Mouse (Mus musculus) neural tube, embryonic 14.5 days (tissue): ENCODE measurements around the gene Ankrd44. TPM values are rescaled to one million over a fixed set of nuclear protein-coding genes. Genes with fewer than 3 reads are reported as not detected.

Experiments used
- ATAC-seq: fragments of 200-750 bp; cut with Nextera tagmentation; 2 replicates; pipeline ENCODE4 v1.8.0; 2017; ENCODE audit warnings: low read depth, mild to moderate bottlenecking, moderate TSS enrichment, moderate library complexity
- H3K27ac ChIP-seq: fragments of 300-500 bp; sonication (generic); 2 replicates; pipeline ENCODE4 v1.5.1; 2014; ENCODE audit warnings: low read depth, mild to moderate bottlenecking, control low read depth, low read length, moderate library complexity, mixed read lengths
- H3K27me3 ChIP-seq: fragments of 300-500 bp; sonication (generic); 2 replicates; pipeline ENCODE4 v1.6.1; 2014; ENCODE audit warnings: low read length; ENCODE audit not compliant: control insufficient read depth, insufficient read depth
- H3K36me3 ChIP-seq: fragments of 300-500 bp; sonication (generic); 2 replicates; pipeline ENCODE4 v1.6.1; 2014; ENCODE audit warnings: low read length, mixed read lengths; ENCODE audit not compliant: control insufficient read depth, insufficient read depth
- H3K4me1 ChIP-seq: fragments of 300-500 bp; sonication (generic); 2 replicates; pipeline ENCODE4 v1.6.1; 2014; ENCODE audit warnings: low read length; ENCODE audit not compliant: control insufficient read depth, insufficient read depth
- H3K4me2 ChIP-seq: fragments of 300-500 bp; sonication (generic); 2 replicates; pipeline ENCODE4 v1.6.1; 2014; ENCODE audit warnings: mild to moderate bottlenecking, low read depth, low read length, control low read depth
- H3K4me3 ChIP-seq: fragments of 300-500 bp; sonication (generic); 2 replicates; pipeline ENCODE4 v1.5.1; 2014; ENCODE audit warnings: low read depth, low read length, control low read depth, mixed read lengths
- H3K9ac ChIP-seq: fragments of 300-500 bp; sonication (generic); replicated peaks from 2 replicates; pipeline ENCODE4 v1.6.1; 2014; ENCODE audit warnings: low read depth, mild to moderate bottlenecking, control low read depth, low read length, mixed read lengths
- H3K9me3 ChIP-seq: fragments of 300-500 bp; sonication (generic); 2 replicates; pipeline ENCODE4 v1.6.1; 2016; ENCODE audit warnings: low read length; ENCODE audit not compliant: control insufficient read depth
- WGBS: fragments of 180-500 bp; shearing (Covaris S2); extraction: QIAGEN DNeasy Blood & Tissue Kit; methylation state at CpG from one replicate; pipeline ENCODE4 v1.1.7; 2014; 5-methylcytosine and 5-hydroxymethylcytosine counted together
- polyA plus RNA-seq: library from polyadenylated mRNA; unstranded; fragments of >200 nt; fragmentation: Nextera tagmentation; extraction: Ambion mirVana; gene quantifications from 2 replicates; pipeline ENCODE4 v1.2.1, GENCODE M21; 2014

The Ankrd44 gene
- polyA plus RNA-seq, 1 experiment from 2014 or later = 41.0 TPM

DNA sequence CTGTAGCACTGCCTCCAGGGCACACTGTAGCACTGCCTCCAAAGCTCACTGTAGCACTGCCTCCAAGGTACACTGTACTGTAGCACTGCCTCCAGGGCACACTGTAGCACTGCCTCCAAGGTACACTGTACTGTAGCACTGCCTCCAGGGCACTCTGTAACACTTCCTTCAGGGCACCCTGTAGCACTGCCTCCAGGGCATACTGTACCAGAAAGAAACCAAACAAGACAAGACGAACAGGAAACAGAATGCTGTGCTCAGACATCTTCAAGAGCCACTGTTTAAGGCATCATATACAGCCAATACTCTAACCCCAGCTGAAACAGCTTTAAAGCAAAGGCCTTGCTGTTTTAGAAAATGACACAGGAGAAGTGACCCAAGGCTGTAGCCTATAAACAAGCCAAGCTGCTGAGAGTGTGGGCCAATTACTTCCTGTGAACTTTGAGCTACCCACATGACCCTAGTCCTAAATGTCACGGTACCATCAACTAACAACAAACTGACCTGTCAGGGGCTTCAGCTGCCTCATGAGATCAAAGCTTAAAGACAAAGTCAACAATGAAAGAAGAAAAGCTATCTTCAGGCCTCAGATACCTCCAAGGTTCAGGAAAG, 43.2 kb downstream of the Ankrd44 start:
- H3K4me3 ChIP-seq = no peak overlapping the region
- H3K4me2 ChIP-seq = no peak overlapping the region
- peaks cover 2% of the 10 kb centered on the region; the same call in 1 of the 2 replicates for H3K4me1 ChIP-seq
- 79% methylated on average over 2 of the region's 2 CpGs for WGBS
- no peaks in the 10 kb centered on the region for H3K27me3 ChIP-seq
- no peak for ATAC-seq
- H3K36me3 ChIP-seq = no peaks in the 10 kb centered on the region
- H3K9ac ChIP-seq = no peak overlapping the region
- H3K9me3 ChIP-seq = no peaks in the 10 kb centered on the region
- H3K27ac ChIP-seq = no peak overlapping the region

DNA sequence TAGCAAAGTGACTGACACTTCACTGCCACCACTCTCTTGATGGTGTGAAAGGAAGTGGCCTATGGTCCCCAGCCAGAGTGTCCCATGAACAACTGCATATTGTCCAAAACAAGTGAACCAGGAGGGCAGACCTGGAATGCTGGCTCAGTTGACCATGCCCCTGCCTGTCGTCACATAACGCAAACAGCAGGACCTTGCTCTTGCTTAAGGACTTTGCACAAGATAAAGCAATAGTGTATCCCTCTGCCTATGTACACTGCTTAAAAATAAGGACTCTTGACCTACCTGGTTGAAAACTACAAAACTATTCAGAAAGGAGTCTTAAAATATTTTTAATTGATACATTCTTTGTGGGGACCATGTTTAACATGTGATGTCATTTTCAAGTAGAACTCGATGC, 44.7 kb downstream of the Ankrd44 start:
- no peaks in the 10 kb centered on the region for H3K27me3 ChIP-seq
- ATAC-seq = no peak
- H3K4me3 ChIP-seq = no peak overlapping the region
- H3K36me3 ChIP-seq = no peaks in the 10 kb centered on the region
- no peak overlapping the region for H3K4me2 ChIP-seq
- no peak overlapping the region for H3K27ac ChIP-seq
- no peaks in the 10 kb centered on the region for H3K4me1 ChIP-seq
- 90% methylated on average over 3 of the region's 3 CpGs for WGBS
- no peak overlapping the region for H3K9ac ChIP-seq
- no peaks in the 10 kb centered on the region for H3K9me3 ChIP-seq

DNA sequence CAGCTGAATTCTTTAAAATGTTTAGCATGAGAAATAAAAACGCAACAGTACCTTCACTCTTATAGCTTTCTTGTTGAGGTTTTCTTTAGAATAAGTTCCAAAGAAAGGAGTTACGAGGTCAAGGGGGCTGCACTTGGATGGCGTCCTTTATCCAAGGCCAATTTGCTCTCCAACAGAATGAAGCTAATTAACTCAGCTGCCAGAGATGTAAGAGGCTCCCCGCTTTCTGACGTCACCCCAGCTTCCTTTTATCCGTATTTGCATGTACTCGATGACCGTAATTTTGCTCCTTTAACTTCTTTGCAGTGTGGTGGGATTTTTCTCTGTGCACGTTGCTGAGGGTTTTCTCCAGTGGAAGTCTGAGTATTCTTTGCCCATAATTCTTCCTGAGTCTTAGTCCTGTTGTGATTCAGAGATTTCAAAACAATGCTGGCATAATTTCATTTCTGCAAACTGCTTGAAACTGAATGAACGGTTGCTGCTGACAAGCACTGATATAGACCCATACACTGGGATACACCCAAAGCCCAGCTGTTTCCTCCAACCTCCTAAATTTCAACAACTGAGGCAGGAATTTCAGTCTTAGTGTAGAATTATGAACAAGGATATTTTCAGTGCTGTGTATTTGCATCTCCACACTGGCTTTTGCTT, 48.6 kb downstream of the Ankrd44 start:
- H3K4me3 ChIP-seq = no peak overlapping the region
- H3K4me1 ChIP-seq = no peaks in the 10 kb centered on the region
- H3K27me3 ChIP-seq = no peaks in the 10 kb centered on the region
- H3K9me3 ChIP-seq = no peaks in the 10 kb centered on the region
- no peak overlapping the region for H3K9ac ChIP-seq
- H3K27ac ChIP-seq = no peak overlapping the region
- H3K36me3 ChIP-seq = no peaks in the 10 kb centered on the region
- 57% methylated on average over 10 of the region's 10 CpGs for WGBS
- no peak overlapping the region for H3K4me2 ChIP-seq
- no peak for ATAC-seq

DNA sequence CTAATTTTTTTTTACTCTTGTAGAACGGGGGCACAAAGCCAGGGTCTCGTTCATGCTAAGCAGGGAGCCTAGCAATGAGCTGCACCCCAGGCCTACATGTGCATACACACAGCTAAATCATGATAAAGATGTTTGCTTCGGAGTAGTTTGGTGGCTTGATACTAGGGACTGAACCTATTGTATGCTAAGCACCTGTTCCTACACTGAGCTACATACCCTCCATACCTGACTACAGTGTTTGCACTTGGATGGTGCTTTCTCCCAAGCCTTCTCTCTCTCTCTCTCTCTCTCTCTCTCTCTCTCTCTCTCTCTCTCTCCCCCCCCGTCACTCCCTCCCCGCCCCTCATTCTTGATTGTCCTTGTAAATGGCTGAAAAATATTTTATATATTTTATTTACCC, 49.2 kb downstream of the Ankrd44 start:
- H3K36me3 ChIP-seq = no peaks in the 10 kb centered on the region
- H3K4me2 ChIP-seq = no peak overlapping the region
- no peaks in the 10 kb centered on the region for H3K9me3 ChIP-seq
- no peaks in the 10 kb centered on the region for H3K27me3 ChIP-seq
- no peak overlapping the region for H3K9ac ChIP-seq
- WGBS = 94% methylated on average over 5 of the region's 5 CpGs
- no peak for ATAC-seq
- no peaks in the 10 kb centered on the region for H3K4me1 ChIP-seq
- H3K4me3 ChIP-seq = no peak overlapping the region
- no peak overlapping the region for H3K27ac ChIP-seq

DNA sequence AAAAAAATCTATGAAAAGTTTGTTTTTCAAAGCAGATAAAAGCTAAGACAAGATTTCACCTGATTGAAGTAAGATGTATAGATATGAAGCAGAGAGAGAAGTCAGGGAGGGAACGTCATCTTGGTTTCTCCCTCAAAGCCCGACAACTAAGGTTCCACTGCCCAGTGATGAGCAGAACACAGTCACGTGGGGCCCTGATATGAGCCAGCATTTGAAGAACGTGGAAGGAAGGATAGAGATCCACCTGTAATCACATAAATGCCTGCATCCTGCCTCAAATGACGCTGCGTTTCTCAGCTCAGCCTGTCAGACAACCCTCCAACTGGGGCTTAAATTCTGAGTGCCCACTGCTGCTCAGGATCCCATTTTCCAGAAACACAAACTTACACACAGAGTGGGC, 52.1 kb downstream of the Ankrd44 start:
- no peak overlapping the region for H3K27ac ChIP-seq
- no peaks in the 10 kb centered on the region for H3K27me3 ChIP-seq
- H3K36me3 ChIP-seq = no peaks in the 10 kb centered on the region
- 96% methylated on average over 6 of the region's 6 CpGs for WGBS
- H3K4me2 ChIP-seq = no peak overlapping the region
- no peak overlapping the region for H3K9ac ChIP-seq
- no peaks in the 10 kb centered on the region for H3K4me1 ChIP-seq
- ATAC-seq = no peak
- H3K4me3 ChIP-seq = no peak overlapping the region
- H3K9me3 ChIP-seq = no peaks in the 10 kb centered on the region

DNA sequence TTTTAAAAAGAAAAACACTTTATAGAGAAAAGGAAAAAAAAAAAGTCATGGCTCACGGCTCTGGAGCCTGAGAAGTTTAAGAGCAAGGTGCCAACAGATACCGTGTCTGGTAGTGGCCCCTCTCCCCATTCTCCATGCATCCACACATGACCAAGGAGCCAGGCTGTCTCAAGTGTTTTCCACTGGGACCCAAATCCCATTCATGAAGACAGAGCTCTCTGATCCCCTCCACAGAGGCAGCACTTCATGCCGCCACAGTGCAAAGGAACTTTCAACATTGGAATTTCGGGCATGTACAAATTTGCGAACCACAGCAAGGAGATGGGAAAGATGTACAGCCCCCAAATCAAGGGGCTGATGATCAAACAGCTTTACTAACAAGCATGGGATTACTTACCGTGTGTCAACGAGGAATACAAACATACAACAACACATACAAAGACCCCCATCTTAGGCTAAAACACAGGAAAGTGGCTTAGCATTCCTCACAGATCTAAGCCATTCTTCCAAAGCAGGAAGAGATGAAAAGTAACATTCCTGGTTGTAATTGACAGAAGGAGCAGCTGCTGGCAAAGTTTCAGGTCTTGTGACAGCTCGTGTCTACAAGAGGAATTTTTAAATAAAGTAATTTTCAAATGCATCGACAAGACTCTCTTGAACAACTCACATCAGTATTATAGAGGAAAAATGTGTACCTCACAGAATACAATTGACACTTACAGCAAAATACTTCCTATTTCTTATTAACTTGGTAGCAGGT, 53.1 kb downstream of the Ankrd44 start:
- Histone ChIP-seq H3K4me3 (no peak overlapping the region), H3K9ac (no peak overlapping the region), H3K4me2 (no peak overlapping the region), H3K9me3 (no peaks in the 10 kb centered on the region), H3K4me1 (no peaks in the 10 kb centered on the region), H3K27ac (no peak overlapping the region), H3K36me3 (no peaks in the 10 kb centered on the region), H3K27me3 (no peaks in the 10 kb centered on the region)
- ATAC-seq = no peak
- WGBS = 87% methylated on average over 9 of the region's 9 CpGs

DNA sequence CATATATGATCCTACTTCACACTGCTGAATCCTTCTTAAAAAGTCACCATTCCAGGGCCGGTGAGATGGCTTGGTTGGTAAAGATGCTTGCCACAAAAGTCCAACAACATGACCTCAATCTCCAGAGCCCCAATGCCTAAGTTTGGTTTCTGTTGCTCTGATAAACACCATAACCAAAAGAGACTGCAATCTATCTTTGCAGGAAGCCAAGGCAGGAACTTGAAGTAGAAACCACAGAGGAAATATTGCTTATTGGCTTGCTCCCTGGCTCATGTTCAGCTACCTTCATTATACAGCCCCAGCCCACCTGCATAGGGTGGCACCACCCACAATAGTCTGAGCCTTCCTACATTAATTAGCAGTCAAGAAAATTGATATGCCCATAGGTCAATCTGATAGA, 54.9 kb downstream of the Ankrd44 start:
- Histone ChIP-seq H3K9ac (no peak overlapping the region), H3K4me2 (no peak overlapping the region), H3K27ac (no peak overlapping the region), H3K36me3 (no peaks in the 10 kb centered on the region), H3K27me3 (no peaks in the 10 kb centered on the region), H3K4me1 (no peaks in the 10 kb centered on the region), H3K4me3 (no peak overlapping the region), H3K9me3 (no peaks in the 10 kb centered on the region)
- 94% methylated on average over 1 of the region's 1 CpGs for WGBS
- ATAC-seq = no peak

DNA sequence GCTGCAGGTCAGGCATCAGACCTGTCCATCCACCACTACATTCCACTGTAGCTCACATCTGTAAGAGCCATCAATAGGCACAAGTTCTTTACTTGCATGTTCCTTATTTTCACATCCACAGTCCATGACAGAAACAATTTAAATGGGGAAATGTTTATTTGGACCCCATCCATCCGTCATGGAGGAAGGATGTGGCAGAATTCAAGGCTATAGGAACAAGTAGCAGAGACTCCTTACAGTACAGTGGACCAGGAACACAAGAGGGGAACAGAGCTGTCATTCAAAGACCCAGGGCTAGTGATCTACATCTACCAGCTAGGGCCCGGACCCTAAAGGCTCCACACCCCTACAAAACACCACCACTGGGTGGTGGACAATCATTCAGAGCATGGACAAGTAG, 55.6 kb downstream of the Ankrd44 start:
- Histone ChIP-seq H3K4me3 (no peak overlapping the region), H3K4me2 (no peak overlapping the region), H3K27me3 (no peaks in the 10 kb centered on the region), H3K9ac (no peak overlapping the region), H3K9me3 (no peaks in the 10 kb centered on the region), H3K36me3 (no peaks in the 10 kb centered on the region), H3K27ac (no peak overlapping the region), H3K4me1 (no peaks in the 10 kb centered on the region)
- ATAC-seq = no peak
- 86% methylated on average over 2 of the region's 2 CpGs for WGBS

DNA sequence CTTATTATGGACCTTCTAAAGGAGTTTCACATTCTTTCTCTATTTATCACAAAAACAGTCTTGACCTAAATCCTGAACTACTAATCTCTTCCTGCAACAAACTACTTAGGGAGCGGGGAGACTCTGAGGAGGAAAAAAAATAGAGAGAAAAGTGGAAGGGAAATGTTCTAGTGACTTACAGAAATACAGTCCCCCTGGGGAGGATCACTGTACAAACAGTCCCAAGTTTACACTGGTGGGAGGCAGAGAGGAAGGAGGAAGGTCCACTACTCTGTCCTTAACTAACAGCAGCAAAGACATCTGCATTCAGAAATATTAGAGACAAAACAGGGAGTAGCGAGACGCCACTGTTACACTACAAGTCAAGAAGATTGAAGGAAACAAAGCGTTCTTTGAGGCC, 59.0 kb downstream of the Ankrd44 start:
- Histone ChIP-seq H3K4me1 (no peaks in the 10 kb centered on the region; the same call in 1 of the 2 replicates), H3K9ac (no peak overlapping the region), H3K9me3 (no peaks in the 10 kb centered on the region), H3K36me3 (no peaks in the 10 kb centered on the region), H3K27me3 (no peaks in the 10 kb centered on the region), H3K27ac (no peak overlapping the region), H3K4me3 (no peak overlapping the region), H3K4me2 (no peak overlapping the region)
- ATAC-seq = no peak
- 55% methylated on average over 4 of the region's 4 CpGs for WGBS
